Mouse (Mus musculus): ENCODE measurements around the gene Polg. TPM values are rescaled to one million over a fixed set of nuclear protein-coding genes. Genes with fewer than 3 reads are reported as not detected.

The Polg gene
- polyA plus RNA-seq, 1 experiment from 2014 or later = 24.2 TPM

DNA sequence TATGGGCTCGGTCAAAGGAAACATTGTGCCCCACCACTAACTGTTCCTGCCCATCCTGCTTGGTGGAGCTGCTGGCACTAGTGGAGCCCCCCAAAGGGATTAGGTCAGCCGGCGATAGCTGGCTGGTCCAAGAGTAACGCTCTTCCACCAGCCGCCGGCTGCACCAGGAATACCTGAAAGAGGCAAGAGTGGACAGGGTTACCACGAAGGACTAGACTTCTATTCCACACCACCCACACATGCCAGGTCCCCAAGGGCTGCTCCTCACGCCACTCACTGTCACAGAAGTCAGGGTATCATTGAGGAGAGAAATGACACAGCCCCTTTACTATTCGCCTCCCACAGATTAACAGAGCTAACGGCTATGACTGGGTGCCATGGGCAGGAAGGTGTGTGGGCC, 4.4 kb downstream of the Polg start:
- H3K9me3 ChIP-seq (ENCODE audit: control insufficient read depth, low read length) = no peaks in the 10 kb centered on the region
- no peak for ATAC-seq
- 90% methylated on average over 10 of the region's 10 CpGs for WGBS
- no peak overlapping the region for H3K9ac ChIP-seq (ENCODE audit: low read depth, low read length)
- peaks cover 18% of the 10 kb centered on the region for H3K4me1 ChIP-seq (ENCODE audit: control insufficient read depth, insufficient read depth, low read depth, low read length)
- H3K27me3 ChIP-seq (replicated peaks; ENCODE audit: control insufficient read depth, insufficient read depth, low read length) = no peaks in the 10 kb centered on the region
- H3K36me3 ChIP-seq (ENCODE audit: control insufficient read depth, insufficient read depth, low read length) = peaks cover 38% of the 10 kb centered on the region
- no peak overlapping the region for H3K4me3 ChIP-seq (ENCODE audit: low read length)
- H3K27ac ChIP-seq (ENCODE audit: low read depth, low read length) = no peak overlapping the region
- H3K4me2 ChIP-seq (ENCODE audit: low read length) = no peak overlapping the region

GRCm38 (mm10) chr7:79447486-79447885, 18.7 kb downstream of the Polg start:
- H3K9ac ChIP-seq (ENCODE audit: low read depth, low read length) = no peak overlapping the region
- no peaks in the 10 kb centered on the region for H3K9me3 ChIP-seq (ENCODE audit: control insufficient read depth, low read length)
- ATAC-seq = no peak
- 95% methylated on average over 3 of the region's 3 CpGs for WGBS
- no peak overlapping the region for H3K4me2 ChIP-seq (ENCODE audit: low read length)
- H3K4me3 ChIP-seq (ENCODE audit: low read length) = no peak overlapping the region
- no peaks in the 10 kb centered on the region for H3K4me1 ChIP-seq (ENCODE audit: control insufficient read depth, insufficient read depth, low read depth, low read length)
- no peak overlapping the region for H3K27ac ChIP-seq (ENCODE audit: low read depth, low read length)
- peaks cover 12% of the 10 kb centered on the region; the same call in 1 of the 2 replicates for H3K36me3 ChIP-seq (ENCODE audit: control insufficient read depth, insufficient read depth, low read length)
- H3K27me3 ChIP-seq (replicated peaks; ENCODE audit: control insufficient read depth, insufficient read depth, low read length) = no peaks in the 10 kb centered on the region

DNA sequence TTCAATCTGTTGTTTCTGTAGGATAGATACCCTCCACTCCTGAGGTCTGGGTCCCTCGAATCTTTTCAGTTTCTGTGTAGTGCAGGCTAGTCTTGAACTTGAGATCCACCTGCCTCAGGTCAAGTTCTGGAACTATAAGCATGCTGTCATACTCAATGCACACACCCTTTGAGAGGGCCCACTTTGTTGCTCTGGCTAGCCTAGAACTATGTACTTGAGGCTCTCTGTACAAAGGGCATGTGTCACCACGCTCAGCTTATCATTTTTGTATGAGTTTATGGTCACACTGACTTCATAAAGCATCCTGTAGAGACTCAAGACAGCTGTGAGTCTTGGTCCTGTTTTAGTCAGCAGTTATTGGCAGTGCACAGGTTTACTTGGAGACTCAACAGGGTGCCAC, 19.1 kb downstream of the Polg start:
- H3K27me3 ChIP-seq (replicated peaks; ENCODE audit: control insufficient read depth, insufficient read depth, low read length) = no peaks in the 10 kb centered on the region
- H3K27ac ChIP-seq (ENCODE audit: low read depth, low read length) = no peak overlapping the region
- H3K4me1 ChIP-seq (ENCODE audit: control insufficient read depth, insufficient read depth, low read depth, low read length) = no peaks in the 10 kb centered on the region
- no peak for ATAC-seq
- H3K36me3 ChIP-seq (ENCODE audit: control insufficient read depth, insufficient read depth, low read length) = peaks cover 11% of the 10 kb centered on the region; the same call in 1 of the 2 replicates
- no peak overlapping the region for H3K4me2 ChIP-seq (ENCODE audit: low read length)
- 95% methylated on average over 2 of the region's 2 CpGs for WGBS
- H3K9ac ChIP-seq (ENCODE audit: low read depth, low read length) = no peak overlapping the region
- H3K4me3 ChIP-seq (ENCODE audit: low read length) = no peak overlapping the region
- no peaks in the 10 kb centered on the region for H3K9me3 ChIP-seq (ENCODE audit: control insufficient read depth, low read length)

DNA sequence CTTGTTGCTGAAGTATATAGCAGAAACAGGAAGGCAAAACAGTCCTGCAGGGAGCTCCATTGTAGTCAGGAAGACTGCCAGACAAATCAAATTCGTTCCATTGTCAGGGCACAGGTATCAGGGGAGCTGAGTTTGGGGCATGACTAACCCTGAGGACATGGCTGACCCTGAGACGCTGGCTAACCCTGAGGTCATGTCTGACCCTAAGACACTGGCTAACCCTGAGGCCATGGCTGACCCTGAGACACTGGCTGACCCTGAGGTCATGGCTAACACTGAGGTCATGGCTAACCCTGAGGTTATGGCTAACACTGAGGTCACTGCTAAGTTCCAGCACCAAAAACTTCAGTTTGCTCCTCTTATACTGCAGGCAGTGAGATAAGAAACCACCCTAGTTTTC, 26.1 kb downstream of the Polg start:
- no peak overlapping the region for H3K27ac ChIP-seq (ENCODE audit: low read depth, low read length)
- H3K9ac ChIP-seq (ENCODE audit: low read depth, low read length) = no peak overlapping the region
- ATAC-seq = no peak
- no peak overlapping the region for H3K4me3 ChIP-seq (ENCODE audit: low read length)
- no peaks in the 10 kb centered on the region for H3K36me3 ChIP-seq (ENCODE audit: control insufficient read depth, insufficient read depth, low read length)
- WGBS = 70% methylated on average over 2 of the region's 2 CpGs
- no peaks in the 10 kb centered on the region for H3K9me3 ChIP-seq (ENCODE audit: control insufficient read depth, low read length)
- H3K4me2 ChIP-seq (ENCODE audit: low read length) = no peak overlapping the region
- H3K27me3 ChIP-seq (replicated peaks; ENCODE audit: control insufficient read depth, insufficient read depth, low read length) = no peaks in the 10 kb centered on the region
- H3K4me1 ChIP-seq (ENCODE audit: control insufficient read depth, insufficient read depth, low read depth, low read length) = no peaks in the 10 kb centered on the region

DNA sequence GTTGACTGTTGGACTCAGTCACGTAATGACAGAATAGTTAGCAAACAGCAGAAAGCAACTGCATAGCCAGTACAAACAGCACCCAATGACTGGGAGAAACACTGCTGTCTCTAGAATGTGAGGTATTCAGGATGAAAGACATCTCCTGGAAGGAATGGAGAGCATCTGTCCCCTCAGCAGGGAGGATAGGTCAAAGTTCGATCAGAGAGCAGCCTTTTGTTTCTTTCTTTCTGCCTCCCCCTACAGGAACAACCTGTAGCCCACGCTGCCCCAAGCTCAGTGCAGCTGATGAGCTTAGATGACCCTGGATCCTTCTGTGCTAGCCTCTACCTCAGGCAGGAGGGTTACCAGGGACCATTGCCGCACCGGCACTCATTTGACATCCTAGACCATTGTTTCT, 37.9 kb downstream of the Polg start:
- H3K27me3 ChIP-seq (replicated peaks; ENCODE audit: control insufficient read depth, insufficient read depth, low read length) = no peaks in the 10 kb centered on the region
- H3K4me2 ChIP-seq (ENCODE audit: low read length) = no peak overlapping the region
- ATAC-seq = no peak
- H3K4me3 ChIP-seq (ENCODE audit: low read length) = no peak overlapping the region
- no peaks in the 10 kb centered on the region for H3K9me3 ChIP-seq (ENCODE audit: control insufficient read depth, low read length)
- WGBS = 50% methylated on average over 5 of the region's 5 CpGs
- no peak overlapping the region for H3K27ac ChIP-seq (ENCODE audit: low read depth, low read length)
- H3K9ac ChIP-seq (ENCODE audit: low read depth, low read length) = no peak overlapping the region
- H3K36me3 ChIP-seq (ENCODE audit: control insufficient read depth, insufficient read depth, low read length) = no peaks in the 10 kb centered on the region
- H3K4me1 ChIP-seq (ENCODE audit: control insufficient read depth, insufficient read depth, low read depth, low read length) = no peaks in the 10 kb centered on the region

GRCm38 (mm10) chr7:79425804-79426203, 40.4 kb downstream of the Polg start:
- H3K4me2 ChIP-seq (ENCODE audit: low read length) = peak overlapping the region; percentile 0; the same call in 1 of the 2 replicates
- 65% methylated on average over 10 of the region's 10 CpGs for WGBS
- H3K27me3 ChIP-seq (replicated peaks; ENCODE audit: control insufficient read depth, insufficient read depth, low read length) = no peaks in the 10 kb centered on the region
- no peaks in the 10 kb centered on the region for H3K4me1 ChIP-seq (ENCODE audit: control insufficient read depth, insufficient read depth, low read depth, low read length)
- H3K27ac ChIP-seq (ENCODE audit: low read depth, low read length) = no peak overlapping the region
- no peak overlapping the region for H3K4me3 ChIP-seq (ENCODE audit: low read length)
- no peaks in the 10 kb centered on the region for H3K36me3 ChIP-seq (ENCODE audit: control insufficient read depth, insufficient read depth, low read length)
- H3K9me3 ChIP-seq (ENCODE audit: control insufficient read depth, low read length) = no peaks in the 10 kb centered on the region
- H3K9ac ChIP-seq (ENCODE audit: low read depth, low read length) = no peak overlapping the region
- ATAC-seq = peak; percentile 56; the same call in 1 of the 2 replicates

GRCm38 (mm10) chr7:79422876-79423275, 43.3 kb downstream of the Polg start:
- no peaks in the 10 kb centered on the region for H3K9me3 ChIP-seq (ENCODE audit: control insufficient read depth, low read length)
- 94% methylated on average over 10 of the region's 10 CpGs for WGBS
- H3K27me3 ChIP-seq (replicated peaks; ENCODE audit: control insufficient read depth, insufficient read depth, low read length) = no peaks in the 10 kb centered on the region
- no peak for ATAC-seq
- no peak overlapping the region for H3K4me3 ChIP-seq (ENCODE audit: low read length)
- H3K9ac ChIP-seq (ENCODE audit: low read depth, low read length) = no peak overlapping the region
- H3K27ac ChIP-seq (ENCODE audit: low read depth, low read length) = no peak overlapping the region
- no peaks in the 10 kb centered on the region for H3K4me1 ChIP-seq (ENCODE audit: control insufficient read depth, insufficient read depth, low read depth, low read length)
- no peak overlapping the region for H3K4me2 ChIP-seq (ENCODE audit: low read length)
- H3K36me3 ChIP-seq (ENCODE audit: control insufficient read depth, insufficient read depth, low read length) = no peaks in the 10 kb centered on the region

DNA sequence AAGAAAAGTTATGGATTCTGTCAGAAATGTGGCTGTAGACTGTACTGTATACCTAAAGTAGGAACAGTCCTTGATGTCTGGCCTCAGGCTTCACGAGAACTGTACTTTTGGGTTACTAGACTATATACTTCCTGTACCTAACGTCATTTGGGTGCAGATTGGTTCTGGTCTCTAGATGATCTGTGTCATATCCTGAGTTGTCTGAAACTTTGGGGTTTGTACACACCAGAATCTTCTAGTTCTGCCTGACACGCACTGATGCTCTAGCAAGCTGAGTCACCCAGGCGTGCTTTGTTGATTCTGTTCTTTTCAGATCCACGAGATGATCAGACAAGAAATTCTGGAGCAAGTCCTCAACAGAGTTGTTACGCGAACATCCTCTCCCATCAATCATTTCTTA, 46.2 kb downstream of the Polg start:
- H3K9me3 ChIP-seq (ENCODE audit: control insufficient read depth, low read length) = no peaks in the 10 kb centered on the region
- WGBS = 93% methylated on average over 7 of the region's 7 CpGs
- H3K36me3 ChIP-seq (ENCODE audit: control insufficient read depth, insufficient read depth, low read length) = no peaks in the 10 kb centered on the region
- H3K4me2 ChIP-seq (ENCODE audit: low read length) = no peak overlapping the region
- H3K4me1 ChIP-seq (ENCODE audit: control insufficient read depth, insufficient read depth, low read depth, low read length) = no peaks in the 10 kb centered on the region
- no peak overlapping the region for H3K27ac ChIP-seq (ENCODE audit: low read depth, low read length)
- no peak overlapping the region for H3K9ac ChIP-seq (ENCODE audit: low read depth, low read length)
- no peak for ATAC-seq
- H3K27me3 ChIP-seq (replicated peaks; ENCODE audit: control insufficient read depth, insufficient read depth, low read length) = no peaks in the 10 kb centered on the region
- H3K4me3 ChIP-seq (ENCODE audit: low read length) = no peak overlapping the region

DNA sequence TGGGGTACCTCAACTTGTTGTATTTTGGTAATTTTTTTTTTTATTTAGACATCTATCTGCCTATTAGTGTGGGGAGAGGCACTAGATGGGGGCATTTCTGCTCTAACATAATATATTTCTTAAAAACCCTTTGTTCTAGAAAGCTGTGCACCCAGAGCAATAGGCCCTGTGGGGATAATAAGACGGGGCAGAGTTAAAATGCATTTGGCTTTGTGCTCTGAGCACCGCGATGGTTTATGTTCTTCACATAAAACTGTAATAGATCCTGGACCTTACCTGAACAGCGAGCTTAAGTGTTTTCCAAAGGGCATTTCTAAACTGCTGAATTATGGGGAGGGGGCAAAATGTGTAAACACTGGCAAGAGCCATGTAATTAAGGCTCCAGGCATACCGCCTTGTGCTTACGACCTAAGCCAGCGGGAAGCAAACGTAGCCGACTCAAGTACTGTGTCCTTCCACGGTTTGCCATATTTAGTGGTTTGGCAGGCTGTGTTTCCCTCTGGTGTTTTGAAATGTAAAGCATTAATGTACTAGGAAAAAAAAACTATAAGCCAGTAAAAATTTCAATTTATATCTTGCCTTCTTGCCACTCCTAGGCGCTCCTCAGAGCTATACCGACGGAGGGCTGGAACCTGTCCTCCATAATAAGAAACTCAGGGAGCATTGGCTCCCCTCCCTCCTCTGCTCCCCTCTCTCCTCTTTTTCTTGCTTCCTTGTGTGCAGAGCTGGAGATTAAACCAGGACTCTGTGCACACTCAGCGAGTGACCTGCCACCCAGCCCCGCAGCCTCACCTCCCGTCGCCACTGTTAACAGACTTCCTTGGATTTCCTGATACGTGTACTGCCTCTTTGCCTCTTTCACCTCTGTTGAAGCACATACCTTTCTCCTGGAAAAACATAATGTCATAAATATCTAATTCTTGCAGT, 51.5 kb downstream of the Polg start:
- Histone ChIP-seq H3K27me3 (replicated peaks; ENCODE audit: control insufficient read depth, insufficient read depth, low read length) (no peaks in the 10 kb centered on the region), H3K27ac (ENCODE audit: low read depth, low read length) (no peak overlapping the region), H3K4me3 (ENCODE audit: low read length) (no peak overlapping the region), H3K9ac (ENCODE audit: low read depth, low read length) (no peak overlapping the region), H3K4me2 (ENCODE audit: low read length) (no peak overlapping the region), H3K9me3 (ENCODE audit: control insufficient read depth, low read length) (no peaks in the 10 kb centered on the region), H3K4me1 (ENCODE audit: control insufficient read depth, insufficient read depth, low read depth, low read length) (no peaks in the 10 kb centered on the region), H3K36me3 (ENCODE audit: control insufficient read depth, insufficient read depth, low read length) (no peaks in the 10 kb centered on the region)
- whole genome bisulfite sequencing = 79% methylated on average over 18 of the region's 18 CpGs
- ATAC-seq = no peak

Data from hindbrain, embryonic 16.5 days (tissue).